In genomic region chr2:4327011-4327340, GRCm38 (mm10) we compare ENCODE assay signal across 11 mouse cellular contexts.
DNase-seq lines count a peak whose midpoint lies in the region; ATAC-seq lines count a peak whose summit lies in the region.
"Had no signal": no experiment of that assay in that cellular context is flagged by ENCODE, and none has a peak within 500 bp of the region (broad histone marks: within the 10 kb centered on the region; RNA-seq: fewer than 3 reads in every experiment).

No protein-coding gene starts in this region.

- no peak for DNase-seq in embryonic facial prominence, embryonic 10.5 days (ENCODE audit: low spot score)
- peak; percentile 16 for DNase-seq in layer of hippocampus, adult 9-11 months
- no peak for DNase-seq in layer of hippocampus, postnatal 10 days (ENCODE audit: low spot score in 2 of 2)
- DNase-seq in brain, adult 2 months (ENCODE audit: low read depth, low spot score), result peak; percentile 72
- no peak for DNase-seq in thymus, adult 18-20 months
- no peak for DNase-seq in thymus, postnatal 10 days (ENCODE audit: low spot score in 2 of 2)
- DNase-seq: thymus, postnatal 25 days had no signal

- 0 out of 2 replicates have a peak, but pooled peaks cover 3% of the 10 kb centered on the region for H3K4me1 ChIP-seq in embryonic facial prominence, embryonic 12.5 days
- H3K4me1 ChIP-seq in embryonic facial prominence, embryonic 10.5 days, result no peaks in the 10 kb centered on the region
- H3K4me1 ChIP-seq in limb, embryonic 13.5 days, result peaks cover 27% of the 10 kb centered on the region
- H3K4me1 ChIP-seq: forebrain, embryonic 12.5 days; kidney, embryonic 15.5 days had no signal

- H3K27ac ChIP-seq in embryonic facial prominence, embryonic 12.5 days, result peak overlapping the region; percentile 31; the same call in 1 of the 2 replicates
- H3K27ac ChIP-seq in embryonic facial prominence, embryonic 10.5 days (replicated peaks), result no peak overlapping the region
- H3K27ac ChIP-seq in limb, embryonic 13.5 days, result peak overlapping the region; percentile 72; the same call in 1 of the 2 replicates
- H3K27ac ChIP-seq: forebrain, embryonic 12.5 days; kidney, embryonic 15.5 days had no signal

- WGBS in embryonic facial prominence, embryonic 12.5 days, result 77% methylated on average over 4 of the region's 4 CpGs
- 80% methylated on average over 4 of the region's 4 CpGs for WGBS in embryonic facial prominence, embryonic 10.5 days
- WGBS in limb, embryonic 13.5 days, result 58% methylated on average over 4 of the region's 4 CpGs

- no peak overlapping the region for H3K4me3 ChIP-seq in embryonic facial prominence, embryonic 12.5 days
- no peak overlapping the region for H3K4me3 ChIP-seq in embryonic facial prominence, embryonic 10.5 days
- no peak overlapping the region for H3K4me3 ChIP-seq in limb, embryonic 13.5 days
- H3K4me3 ChIP-seq: forebrain, embryonic 12.5 days; kidney, embryonic 15.5 days had no signal

- H3K9me3 ChIP-seq in embryonic facial prominence, embryonic 12.5 days, result no peaks in the 10 kb centered on the region
- no peaks in the 10 kb centered on the region for H3K9me3 ChIP-seq in embryonic facial prominence, embryonic 10.5 days
- no peaks in the 10 kb centered on the region for H3K9me3 ChIP-seq in limb, embryonic 13.5 days
- H3K9me3 ChIP-seq: forebrain, embryonic 12.5 days; kidney, embryonic 15.5 days had no signal

- no peak overlapping the region for H3K9ac ChIP-seq in embryonic facial prominence, embryonic 12.5 days
- no peak overlapping the region for H3K9ac ChIP-seq in limb, embryonic 13.5 days
- H3K9ac ChIP-seq: forebrain, embryonic 12.5 days; kidney, embryonic 15.5 days had no signal

- no peaks in the 10 kb centered on the region for H3K27me3 ChIP-seq in embryonic facial prominence, embryonic 12.5 days
- H3K27me3 ChIP-seq in embryonic facial prominence, embryonic 10.5 days (replicated peaks; ENCODE audit: low read depth, poor library complexity, severe bottlenecking), result no peaks in the 10 kb centered on the region
- no peaks in the 10 kb centered on the region for H3K27me3 ChIP-seq in limb, embryonic 13.5 days
- H3K27me3 ChIP-seq: forebrain, embryonic 12.5 days; kidney, embryonic 15.5 days had no signal

- no peak for ATAC-seq in embryonic facial prominence, embryonic 12.5 days (ENCODE audit: insufficient number of reproducible peaks, insufficient read depth, low FRiP score, low TSS enrichment)
- ATAC-seq in limb, embryonic 13.5 days (ENCODE audit: low FRiP score, low read depth), result no peak

- no peaks in the 10 kb centered on the region for H3K36me3 ChIP-seq in embryonic facial prominence, embryonic 12.5 days
- H3K36me3 ChIP-seq in embryonic facial prominence, embryonic 10.5 days (replicated peaks), result peaks cover 12% of the 10 kb centered on the region
- peaks cover 9% of the 10 kb centered on the region; the same call in 1 of the 2 replicates for H3K36me3 ChIP-seq in limb, embryonic 13.5 days
- H3K36me3 ChIP-seq: forebrain, embryonic 12.5 days; kidney, embryonic 15.5 days had no signal

- H3K4me2 ChIP-seq in embryonic facial prominence, embryonic 12.5 days (replicated peaks), result no peak overlapping the region
- H3K4me2 ChIP-seq in limb, embryonic 13.5 days (replicated peaks), result no peak overlapping the region
- H3K4me2 ChIP-seq: forebrain, embryonic 12.5 days; kidney, embryonic 15.5 days had no signal

Comparison
In these comparisons a context has a peak if more than half of its experiments do, and no peak if none do; other contexts are left out.
1. DNase-seq: peak in layer of hippocampus, adult 9-11 months (single experiment) and brain, adult 2 months (single experiment); none in embryonic facial prominence, embryonic 10.5 days (single experiment), layer of hippocampus, postnatal 10 days (0 of 2), thymus, adult 18-20 months (0 of 2) and thymus, postnatal 10 days (0 of 2).